Mouse (Mus musculus) mature B cell (primary cell): ENCODE results near the gene Dnah2.

Experiments used
- in situ Hi-C: fragments of 300-500 bp; cut with MboI; formaldehyde crosslinking; loops from 2 replicates; pipeline ENCODE4 v1.14.3; 2019

The Dnah2 gene

DNA sequence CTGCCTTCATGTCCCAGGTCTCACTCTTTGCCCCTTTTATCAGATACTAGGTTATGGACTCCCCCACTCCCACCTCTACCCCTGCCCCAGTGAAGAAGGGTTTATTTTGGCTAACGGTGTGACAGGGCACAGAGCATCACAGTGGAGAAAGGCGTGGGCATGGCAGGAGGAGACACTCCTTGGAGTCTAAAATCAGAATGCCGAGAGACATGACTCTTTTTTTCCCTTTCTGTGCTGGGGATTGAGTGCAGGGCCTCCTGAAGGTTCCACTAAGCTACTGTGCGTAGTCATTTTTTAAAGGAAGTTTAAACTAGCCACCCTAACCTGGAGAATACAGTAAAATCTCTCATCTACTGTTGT lies 20.9 kb downstream of the Dnah2 start:
- in situ Hi-C loops = loop anchor here (10.0 kb wide), 1 partner anchor 263 kb away; no protein-coding TSS in a partner anchor

DNA sequence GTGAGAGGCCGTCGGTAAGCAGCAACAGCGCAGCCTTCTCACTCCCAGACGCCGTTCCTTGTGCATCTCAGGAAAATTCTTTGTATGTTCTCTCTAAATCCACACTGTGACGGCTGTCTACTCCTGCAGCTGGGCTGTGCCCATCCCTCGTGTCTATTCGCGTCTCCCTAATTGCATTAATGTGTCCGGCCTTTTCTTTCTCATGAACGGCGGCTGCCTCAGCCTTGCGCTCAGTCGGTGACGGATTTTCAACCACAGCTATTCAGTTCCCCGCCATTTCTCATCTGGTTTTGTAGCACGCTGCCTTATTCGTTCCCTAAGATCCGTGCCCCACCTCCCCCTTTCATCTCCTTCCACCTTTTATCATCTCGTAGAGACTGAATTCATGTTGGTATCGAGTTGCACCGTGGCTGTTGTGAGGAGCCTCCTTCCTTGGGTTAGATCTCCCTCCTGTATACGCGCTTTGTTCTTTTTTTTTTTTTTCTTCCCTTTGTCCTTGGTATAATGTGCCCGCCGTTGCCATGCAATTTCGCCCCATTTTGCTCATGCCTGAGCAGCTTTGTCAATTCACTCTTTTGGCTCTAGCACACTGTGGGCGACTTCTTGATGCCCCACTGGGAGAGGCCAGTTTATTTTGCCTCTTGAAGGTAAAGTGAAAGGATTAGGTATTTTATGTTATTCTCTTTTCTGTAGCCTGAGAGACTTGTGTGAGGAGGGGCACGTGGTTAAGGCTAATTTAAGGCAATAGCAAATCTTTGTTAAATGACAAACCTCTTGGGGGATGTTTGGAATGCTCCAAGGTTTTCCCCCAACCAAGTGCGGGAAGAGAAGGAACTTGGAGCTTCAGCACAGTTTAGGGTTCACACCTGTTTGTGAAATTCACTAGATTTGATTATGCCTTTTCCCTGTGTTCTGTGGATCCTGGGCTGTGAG lies 21.5 kb downstream of the Dnah2 start:
- in situ Hi-C loops = loop anchor here (10.0 kb wide), 1 partner anchor 263 kb away; no protein-coding TSS in a partner anchor

DNA sequence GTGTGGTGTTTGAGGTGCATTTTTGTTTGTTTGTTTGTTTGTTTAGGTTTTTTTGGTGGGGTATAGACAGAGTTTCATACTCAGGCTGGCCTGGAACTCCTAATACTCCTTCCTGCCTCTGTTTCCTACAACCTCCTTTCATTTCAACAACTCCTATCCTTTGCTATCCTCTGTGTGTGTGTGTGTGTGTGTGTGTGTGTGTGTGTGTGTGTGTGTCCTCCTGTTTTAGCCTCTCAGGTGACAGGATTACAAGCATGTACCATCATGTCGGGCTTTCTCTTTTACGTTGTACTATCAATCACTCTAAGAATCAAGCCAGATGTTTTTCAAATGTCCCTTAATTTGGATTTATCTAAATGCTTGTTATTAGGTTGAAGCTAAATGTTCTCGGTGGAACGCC lies 22.3 kb downstream of the Dnah2 start:
- in situ Hi-C loops = loop anchor here (10.0 kb wide), 1 partner anchor 262 kb away; no protein-coding TSS in a partner anchor

DNA sequence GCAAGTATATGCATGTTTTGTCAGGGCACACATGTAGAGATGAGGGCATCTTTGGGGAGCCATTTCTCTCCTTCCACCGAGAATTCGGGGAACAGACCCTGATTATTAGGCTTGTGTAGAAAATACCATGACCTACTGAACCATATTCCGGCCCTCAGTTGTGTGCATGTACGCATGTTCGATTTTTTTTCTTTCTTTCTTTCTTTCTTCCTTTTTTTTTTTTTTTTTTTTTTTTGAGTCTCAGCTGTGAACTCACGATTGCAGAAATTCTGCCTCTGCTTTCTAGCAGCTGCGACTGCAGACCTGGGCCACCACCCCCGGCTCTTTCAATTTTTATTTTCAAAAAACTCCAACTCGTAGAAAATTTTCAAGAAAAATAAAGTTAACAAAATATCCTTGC lies 23.2 kb downstream of the Dnah2 start:
- in situ Hi-C loops = loop anchor here (10.0 kb wide), 1 partner anchor 261 kb away; no protein-coding TSS in a partner anchor

DNA sequence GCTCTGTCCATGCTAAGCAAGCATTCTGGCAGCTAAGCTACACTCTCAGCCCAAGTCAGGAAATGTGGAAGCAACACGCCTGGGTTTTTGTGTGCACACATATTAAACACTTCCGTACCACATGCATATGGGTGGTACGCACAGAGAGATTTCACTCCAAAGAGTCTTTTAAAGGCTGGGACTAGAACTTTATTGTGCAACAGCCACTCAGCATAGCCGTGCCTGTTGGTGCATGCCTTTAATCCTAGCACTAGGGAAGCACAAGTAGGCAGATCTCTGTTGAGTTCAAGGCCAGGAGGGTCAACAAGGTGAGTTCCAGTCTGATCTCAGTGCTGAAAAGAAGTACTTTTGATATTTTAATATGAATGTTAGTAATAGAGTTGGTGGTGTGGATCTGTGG lies 25.3 kb downstream of the Dnah2 start:
- in situ Hi-C loops = loop anchor here (10.0 kb wide), 1 partner anchor 259 kb away; no protein-coding TSS in a partner anchor

DNA sequence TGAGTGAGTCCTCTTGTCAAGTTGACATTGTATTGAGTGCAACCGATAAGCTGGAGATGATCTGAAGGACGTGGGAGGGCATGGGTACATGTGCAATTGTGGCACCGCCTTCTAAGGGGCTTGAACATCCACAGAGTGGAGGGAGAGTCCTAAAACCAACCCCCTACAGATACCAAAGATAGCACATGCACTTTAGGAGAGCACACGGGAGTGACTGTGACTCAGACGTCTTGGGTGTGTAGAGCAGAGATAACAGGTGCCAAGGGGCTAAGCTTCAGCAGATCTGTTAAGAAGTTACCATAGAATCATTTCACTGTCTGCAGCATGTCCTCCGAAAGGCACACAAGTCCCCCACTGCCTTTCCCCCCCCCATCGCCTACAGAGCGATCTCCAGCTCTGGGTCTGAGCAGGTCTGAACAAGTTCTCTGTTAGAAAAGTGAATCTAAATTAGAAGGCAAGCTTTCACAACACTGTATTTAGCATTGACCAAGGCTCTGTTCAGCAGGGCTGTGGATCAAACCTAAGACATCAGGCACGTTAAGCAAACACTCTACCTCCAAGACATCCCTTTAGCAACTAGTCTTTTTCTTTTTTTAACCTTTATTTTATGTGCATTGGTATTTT lies 27.3 kb downstream of the Dnah2 start:
- in situ Hi-C loops = loop anchor here (10.0 kb wide), 1 partner anchor 257 kb away; no protein-coding TSS in a partner anchor

DNA sequence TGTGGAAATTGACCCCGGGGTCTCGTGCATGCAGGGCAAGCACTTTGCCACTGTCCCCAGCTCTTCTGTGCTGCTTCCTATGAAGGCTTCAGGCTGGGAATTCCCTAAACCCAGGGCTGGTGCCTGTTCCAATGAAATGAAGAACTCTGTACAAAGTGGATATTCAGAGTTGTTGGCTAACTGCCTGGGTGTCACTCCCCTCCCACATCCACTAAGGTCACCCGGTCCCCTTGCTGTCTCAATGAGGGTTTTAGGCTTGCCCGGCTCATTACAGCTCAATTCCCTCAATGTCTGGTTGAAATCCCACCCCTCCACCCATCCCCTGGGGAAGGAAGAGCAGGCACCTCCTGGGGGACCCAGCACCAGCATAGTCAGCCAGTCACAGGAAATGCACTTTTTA lies 28.9 kb downstream of the Dnah2 start:
- in situ Hi-C loops = loop anchor here (10.0 kb wide), 1 partner anchor 255 kb away; no protein-coding TSS in a partner anchor

DNA sequence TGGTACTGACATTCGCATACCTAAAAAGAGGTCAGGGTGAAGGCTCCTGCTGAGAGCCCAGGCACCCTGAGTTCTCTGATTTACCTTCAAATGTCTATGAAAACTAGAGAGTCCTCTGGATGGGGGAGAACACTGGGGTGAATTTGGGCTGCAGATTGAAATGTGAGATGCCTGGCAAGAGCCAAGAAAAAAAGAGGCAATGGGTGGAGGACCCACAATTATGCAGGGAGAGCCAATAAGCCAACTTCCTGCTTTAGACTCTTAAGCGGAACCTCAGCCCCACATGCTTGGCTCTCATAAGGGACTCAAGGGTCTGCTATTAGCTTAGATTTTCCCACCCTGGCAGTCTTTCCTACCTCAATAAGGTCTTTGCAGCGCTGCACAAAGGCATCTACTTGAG lies 32.2 kb downstream of the Dnah2 start:
- in situ Hi-C loops = no loop called here

DNA sequence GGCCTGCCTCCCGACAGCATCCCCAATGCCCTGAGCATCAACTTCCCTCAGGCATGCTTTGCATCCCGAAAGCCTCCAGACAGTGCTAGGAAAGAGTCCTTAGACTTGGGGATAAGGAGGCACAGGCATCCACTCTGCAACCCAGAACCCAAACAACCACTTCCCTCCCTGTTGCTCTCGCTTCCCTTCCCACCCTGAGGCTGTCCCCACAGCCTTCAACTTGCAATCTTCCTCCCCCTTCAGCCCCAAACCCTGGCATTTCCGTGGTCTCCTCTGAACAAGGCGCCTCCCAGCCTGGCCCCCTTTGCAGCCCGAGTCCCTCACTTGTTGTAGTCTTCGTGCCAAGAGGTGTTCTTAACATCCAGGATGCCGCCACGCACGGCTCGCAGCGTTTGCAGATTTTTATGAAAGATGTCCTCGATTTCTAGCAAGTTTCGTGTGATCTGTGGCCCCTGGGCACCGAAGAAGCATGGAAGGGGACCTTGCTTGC lies 32.7 kb downstream of the Dnah2 start:
- in situ Hi-C loops = no loop called here

DNA sequence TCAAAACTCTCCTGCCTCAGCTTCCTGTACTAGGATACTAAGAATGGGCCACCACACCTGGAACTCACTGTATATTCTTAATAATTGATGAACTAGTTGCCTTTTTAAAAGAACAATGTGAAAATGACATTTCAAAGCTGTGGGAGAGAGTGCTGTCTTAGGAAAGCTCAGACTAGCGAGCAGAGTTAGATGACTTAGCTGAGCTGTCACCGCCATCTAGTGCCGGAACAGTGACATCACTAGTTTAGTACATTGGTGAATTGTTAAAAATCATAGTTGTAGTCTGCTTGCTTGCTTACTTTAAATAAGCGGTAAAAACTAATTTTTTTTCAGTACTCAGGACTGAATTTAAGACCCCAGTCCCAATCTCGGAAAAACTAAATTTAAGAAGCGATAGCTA lies 35.1 kb downstream of the Dnah2 start:
- in situ Hi-C loops = no loop called here

DNA sequence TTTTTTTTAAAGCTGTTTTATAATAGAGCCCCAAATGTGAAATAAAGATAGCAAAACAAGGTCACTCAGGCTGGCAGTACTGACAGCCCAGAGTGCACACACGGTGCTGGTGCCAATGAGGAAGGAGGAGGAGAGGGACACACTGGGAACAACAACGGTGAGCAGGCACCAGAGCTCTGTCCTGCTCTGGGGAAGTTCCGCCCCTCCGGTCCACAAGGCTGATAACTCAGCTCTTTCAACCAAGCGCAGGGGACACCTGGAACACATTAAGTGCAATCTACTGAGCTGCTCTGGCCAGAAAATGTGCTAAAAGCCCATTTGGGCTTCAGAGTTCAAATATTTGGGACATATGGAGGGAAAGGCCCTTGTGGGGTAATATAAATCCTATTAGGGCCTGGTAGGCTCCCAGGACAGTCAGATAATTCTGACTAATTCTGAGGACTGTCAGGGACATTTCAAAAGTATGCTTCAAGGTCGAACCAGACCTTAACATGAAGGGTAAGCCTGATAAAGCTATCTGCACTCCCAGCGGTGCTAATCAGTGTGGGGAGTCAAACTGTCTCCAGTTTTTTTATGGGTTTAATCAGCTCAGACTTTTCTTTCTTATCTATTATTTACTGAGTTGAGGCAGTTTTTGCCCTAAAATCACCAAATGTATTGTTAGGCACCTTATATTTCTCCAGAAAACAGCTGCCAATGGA lies 38.0 kb downstream of the Dnah2 start:
- in situ Hi-C loops = no loop called here

DNA sequence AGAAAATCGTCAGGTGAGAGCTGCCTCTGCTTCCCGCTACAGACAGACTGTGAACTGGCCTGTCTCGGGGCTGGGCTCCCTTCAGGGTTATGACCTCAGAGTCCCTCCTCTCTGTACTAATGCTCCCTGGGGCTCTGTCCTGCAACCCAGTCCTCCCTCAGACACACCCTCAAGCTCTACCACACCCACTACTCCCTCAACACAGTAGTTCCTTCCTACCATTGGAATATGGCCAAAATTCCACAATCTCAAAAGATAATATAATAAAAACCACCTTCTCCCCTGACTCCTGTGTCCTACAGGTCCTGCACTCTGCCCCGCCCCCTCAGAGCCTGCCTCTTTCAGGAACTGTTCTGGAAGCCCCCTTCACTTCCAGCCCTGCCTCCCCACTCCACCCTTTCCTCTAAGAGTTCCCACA lies 45.0 kb downstream of the Dnah2 start:
- in situ Hi-C loops = no loop called here

DNA sequence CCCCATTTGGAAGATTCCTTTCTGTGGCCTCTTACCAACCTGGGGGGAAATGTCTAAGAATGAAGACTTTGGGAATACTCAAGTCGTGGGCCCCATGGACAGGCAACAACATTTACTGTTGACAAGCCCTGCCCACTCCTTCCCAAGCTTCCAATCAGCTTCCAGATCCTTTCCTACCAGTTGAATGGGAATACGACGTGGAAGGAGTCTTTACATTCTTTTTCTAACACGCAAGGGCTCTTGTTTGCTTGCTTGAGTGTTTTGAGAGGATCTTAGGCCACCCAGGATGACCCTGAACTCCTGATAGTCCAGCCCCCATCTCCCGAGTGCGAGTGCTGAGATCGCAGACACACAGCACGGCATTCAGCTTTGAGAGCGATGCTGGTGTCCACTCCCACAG lies 47.4 kb downstream of the Dnah2 start:
- in situ Hi-C loops = no loop called here

DNA sequence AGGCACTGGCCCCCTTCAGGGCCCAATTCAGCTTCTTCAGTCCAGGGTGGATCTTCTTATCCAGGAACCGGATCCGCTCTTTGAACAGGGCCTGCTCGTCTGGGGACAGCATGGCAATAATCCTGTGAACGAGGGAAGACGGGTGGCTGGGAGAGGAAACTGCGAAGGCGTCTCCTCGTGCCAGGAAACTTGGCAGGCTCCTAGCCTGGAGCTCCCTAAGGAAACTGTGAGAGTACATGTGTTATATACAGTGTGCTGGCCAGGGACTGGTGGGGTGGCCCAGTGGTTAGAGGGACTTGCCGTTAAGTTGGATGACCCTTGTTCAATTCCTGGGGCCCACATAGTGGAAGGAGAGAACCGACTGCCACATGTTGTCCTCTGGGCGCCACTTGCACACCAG lies 49.8 kb downstream of the Dnah2 start:
- in situ Hi-C loops = no loop called here

DNA sequence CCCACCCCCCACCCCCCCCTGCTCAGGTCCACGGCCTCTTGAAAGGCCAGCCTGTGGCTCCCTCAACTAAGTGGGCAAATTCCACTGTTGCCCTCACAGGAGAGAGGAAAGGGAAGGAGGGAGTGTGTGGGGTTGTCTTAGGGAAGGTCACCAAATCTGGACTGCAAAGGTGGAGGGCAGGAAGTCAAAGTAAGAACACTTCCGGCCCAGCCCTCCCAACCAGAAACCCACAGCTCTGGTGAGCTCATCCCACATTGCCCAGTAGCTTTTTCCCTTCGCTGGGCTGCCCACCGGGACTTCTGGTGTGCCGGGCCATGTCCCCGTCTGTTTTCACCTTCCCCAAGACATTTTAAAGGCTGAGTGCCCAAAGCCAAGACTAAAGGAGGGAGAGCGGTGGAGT lies 57.2 kb downstream of the Dnah2 start:
- in situ Hi-C loops = no loop called here

DNA sequence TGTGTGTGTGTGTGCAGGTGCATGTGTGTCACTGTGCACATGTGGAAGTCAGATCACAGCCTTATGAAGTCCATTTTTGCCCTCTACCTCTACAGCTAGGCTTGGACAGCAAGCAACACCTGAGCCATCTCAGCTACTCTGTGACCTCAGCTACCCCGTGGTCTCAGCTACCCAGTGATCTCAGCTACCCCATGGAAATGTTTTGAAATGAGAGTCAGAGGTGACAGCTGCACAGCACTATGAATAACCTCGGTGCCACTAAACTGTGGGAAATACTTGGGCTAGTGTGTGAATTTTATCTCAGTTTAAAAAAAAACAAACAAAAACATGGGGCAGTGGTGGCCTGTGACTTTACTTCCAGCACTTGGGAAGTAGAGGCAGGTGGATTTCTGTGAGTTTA lies 58.0 kb downstream of the Dnah2 start:
- in situ Hi-C loops = no loop called here

DNA sequence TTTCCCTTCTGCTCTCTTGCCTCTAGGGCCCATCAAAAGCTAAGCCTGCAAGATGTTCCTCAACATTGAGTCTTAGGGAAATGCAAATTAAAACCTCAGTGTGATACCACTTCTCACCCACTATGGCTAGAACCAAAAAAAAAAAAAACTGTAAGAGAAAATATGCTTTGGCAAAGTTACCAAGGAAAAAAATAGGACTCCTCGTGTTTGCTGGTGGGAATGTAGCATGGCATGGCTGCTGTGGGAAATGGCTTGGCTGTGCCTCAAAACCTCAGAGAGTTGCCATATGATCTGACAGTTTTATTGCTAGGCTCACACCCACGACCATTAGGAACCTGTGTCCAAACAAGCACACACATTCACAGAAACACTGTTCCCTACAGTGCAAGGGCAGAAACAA lies 61.4 kb downstream of the Dnah2 start:
- in situ Hi-C loops = no loop called here

DNA sequence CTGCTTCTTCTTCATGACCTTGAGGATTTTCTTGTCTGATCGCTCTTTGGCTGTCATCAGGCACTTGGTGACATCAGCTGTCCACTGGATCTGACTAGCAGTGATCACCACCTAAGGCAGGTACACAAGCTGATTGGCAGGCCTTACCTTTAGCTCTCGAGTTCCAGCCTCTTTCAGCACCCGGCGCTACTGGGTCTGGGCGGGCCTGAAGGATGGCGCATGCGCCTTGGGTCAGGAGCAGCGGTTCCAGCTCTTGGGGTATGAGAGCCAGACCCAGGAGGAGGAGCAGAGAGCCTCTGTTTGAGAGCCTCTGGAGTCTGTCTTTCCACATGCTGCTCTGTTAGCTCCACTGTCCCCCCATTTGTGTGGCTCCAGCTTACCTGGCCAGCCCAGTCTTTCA lies 71.3 kb downstream of the Dnah2 start:
- in situ Hi-C loops = no loop called here

DNA sequence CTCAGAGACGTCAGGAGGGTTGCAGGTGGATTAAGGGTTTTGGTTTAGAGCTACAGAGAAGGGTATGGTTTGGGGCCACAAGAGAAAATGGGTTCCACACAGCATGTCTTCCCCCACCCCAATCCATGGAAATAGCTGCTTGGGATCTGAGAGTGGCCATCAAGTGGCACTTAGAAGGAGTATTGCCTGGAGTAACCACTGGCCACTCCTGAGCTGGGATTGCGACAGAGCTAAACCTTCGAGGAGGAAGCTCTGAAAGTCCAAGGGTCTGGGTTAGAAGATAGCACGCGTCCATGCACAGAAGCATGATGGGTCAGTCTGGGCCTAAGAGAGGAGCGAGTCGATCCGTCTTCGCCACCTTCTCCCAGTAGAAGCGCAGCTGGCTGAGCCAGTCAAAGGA lies 72.1 kb downstream of the Dnah2 start:
- in situ Hi-C loops = no loop called here

DNA sequence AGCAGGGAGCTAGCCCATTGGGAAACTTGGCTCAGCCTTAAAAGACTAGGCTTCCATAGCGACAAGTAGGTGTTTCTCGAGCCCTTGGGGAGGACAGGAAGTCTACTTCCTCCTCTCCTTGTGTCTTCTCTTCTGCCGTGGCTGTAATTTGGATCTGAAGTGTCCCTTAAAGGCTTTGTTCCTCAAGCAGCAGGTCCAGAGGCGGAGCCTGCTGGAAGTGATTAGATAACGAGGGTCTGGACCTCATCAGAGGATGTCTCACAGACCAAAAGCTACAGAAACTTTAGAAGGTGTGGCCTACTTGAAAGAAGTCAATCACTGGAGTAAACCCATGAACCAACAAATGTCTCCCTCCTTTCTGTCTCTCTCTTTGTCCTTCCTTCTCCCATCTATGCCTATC lies 74.2 kb downstream of the Dnah2 start:
- in situ Hi-C loops = no loop called here

DNA sequence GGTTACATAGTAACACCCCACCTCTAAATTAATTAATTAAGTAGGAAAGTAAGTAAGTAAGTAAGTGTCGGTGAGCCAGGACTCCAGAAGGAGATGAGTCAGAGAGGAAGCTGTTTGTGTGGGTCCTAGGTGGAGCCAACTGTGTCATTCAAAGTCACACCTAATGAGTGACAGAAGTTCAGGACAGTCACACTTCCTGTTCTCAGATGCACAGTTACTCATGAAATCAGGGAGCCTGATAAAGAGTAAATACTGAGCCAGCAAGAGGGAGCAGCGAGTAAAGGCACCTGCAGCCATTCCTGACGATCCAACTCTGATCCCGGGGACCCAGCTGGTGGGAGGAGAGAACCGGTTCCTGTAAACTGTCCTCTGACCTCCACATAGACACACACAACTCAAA lies 76.2 kb downstream of the Dnah2 start:
- in situ Hi-C loops = no loop called here

DNA sequence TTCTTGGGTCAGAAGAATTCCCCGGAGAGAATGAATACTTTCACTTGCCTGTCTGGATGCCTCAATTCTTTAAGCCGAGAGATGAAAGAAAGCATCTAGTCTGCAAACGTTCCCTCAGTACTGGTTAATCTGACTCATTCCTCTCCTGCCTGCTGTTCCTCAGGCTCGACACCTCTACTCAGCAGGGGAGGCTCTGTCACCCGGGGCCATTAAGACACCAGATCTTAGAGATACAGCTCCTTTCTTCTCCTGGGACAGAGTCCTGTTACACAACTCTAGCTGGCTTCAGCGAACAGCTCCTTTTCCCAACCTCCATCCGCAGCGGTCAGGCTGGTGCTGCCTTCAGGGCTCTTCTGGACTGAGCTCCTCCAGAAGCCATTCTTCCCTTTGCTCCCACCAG lies 77.4 kb downstream of the Dnah2 start:
- in situ Hi-C loops = no loop called here
